Mouse (Mus musculus) cerebellum, adult 11 months (tissue): Measurements from ENCODE around the gene Alg9.

Experiments
- DNase-seq: peaks from one replicate; pipeline ENCODE4 v3.0.0; 2022

Gene Alg9

DNA sequence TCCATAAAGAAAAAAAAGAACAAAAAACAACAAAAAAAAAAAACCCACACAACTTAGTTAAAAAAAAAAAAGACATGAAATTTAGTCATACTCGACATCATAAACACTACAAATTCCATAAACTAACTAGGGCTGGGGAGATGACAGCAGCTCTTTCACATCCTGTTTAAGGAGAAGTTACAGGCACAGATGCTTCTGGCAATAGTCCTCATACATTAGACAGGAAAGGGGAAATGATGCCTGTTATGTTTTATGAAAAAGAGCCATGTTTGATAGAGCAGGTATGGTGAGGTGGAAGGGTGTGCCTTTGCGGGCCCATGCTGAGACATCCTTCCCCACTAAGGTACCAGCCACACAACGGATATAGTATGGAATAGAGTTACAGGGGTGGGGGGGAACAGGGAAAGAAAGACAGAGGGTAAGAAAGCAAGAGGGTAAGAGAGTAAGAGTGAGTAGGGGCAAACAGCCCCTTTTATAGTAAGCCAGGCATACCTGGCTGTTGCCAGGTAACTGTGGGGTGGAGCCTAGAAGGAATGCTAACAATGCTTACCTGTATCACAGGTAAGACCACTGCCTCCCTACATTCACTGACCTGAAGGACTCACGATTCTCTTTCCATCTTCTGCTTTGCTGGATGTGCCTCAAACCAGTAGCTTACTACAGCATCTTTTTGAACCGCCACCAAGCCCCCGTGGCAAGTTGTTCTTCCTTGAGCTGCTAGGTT, 13.1 kb upstream of the Alg9 start:
- DNase-seq: no peak

DNA sequence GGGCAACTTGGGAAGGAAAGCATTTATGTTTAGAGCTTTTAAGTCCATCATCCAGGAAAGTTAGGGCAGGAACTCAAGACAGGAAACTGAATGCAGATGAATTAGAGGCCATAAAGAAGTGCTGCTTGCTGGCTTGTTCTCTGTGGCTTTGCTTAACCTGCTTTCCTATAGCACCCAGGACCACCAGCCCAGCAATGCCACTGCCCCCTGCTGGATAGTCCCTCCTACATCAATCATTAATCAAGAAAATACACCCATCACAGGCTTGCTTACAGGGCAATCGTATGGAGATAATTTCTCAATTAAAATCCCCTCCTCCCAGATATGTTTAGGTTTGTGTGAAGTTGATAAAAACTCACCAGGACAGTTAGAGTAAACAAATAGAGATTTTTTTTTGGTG, 11.5 kb upstream of the Alg9 start:
- no peak for DNase-seq

DNA sequence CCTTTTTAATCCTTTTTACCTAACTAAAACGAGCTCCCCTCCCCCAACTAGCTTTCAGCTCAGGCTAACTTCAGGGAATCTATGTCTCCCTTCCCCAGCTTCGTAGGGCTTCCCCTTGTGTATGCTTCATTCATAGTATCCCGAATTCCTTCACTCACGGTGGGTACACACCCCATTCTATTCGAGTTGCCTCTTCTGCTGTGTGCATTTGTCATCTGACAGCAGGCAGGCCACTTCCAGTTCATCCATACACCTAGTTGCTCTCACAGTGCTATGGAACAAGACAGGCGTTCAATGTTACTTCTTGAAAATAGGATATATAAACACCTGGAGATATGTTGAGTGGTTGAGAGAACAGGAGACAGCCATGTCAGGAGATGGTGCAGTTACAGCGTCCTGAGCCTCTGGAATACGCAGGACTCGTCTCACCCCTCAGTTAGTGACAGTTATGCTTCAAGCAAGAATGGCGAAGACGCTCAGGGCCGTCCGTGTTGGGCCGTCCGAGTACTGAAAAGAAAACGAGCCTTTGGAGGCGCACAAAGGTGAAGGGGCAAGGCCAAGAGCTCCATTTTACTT, 7.2 kb upstream of the Alg9 start:
- DNase-seq: no peak

DNA sequence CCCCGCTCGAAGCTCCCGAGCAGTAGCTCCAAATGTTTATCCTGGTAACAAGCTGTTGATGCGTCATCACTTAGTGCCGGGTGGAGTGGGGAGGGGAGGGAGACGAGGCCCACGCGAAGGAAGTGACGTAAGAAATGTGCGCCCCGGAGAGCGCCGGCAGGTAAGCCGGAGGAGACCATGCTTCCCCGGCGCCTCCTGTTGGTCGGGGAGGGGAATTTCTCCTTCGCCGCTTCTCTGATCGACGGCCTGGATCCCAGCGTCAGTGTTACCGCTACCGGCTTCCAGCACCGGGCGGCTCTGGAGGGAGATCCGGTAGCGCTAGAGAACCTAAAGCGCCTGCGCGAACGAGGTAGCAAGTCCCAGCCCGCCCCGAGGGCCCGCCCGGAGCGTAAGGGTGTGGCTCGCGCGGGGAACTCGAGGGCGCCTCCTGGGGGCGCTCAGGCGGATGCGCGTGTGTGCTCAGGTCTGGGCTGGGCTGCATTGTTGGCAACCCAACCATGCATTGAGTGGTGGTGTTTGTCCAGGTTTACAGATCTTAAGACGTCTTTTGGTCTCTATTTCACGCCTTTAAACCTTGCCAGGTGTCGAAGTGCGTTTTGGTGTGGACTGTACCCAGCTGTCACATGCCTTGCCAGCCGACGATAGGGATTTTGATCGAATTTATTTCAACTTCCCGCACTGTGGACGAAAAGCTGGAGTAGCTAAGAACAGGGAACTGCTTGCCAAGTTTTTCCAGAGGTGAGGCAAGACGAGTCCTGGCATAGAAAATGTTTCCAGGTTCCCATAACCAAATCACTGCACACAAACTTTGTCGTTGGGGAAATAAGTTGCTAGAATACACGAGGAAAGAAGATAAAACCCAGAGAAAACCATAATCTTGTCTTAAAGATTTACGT, 6.5 kb upstream of the Alg9 start, which contains the start of gene Fdxacb1:
Gene Fdxacb1 (plus strand): TSS at position 130 of the 896 bp plus-strand sequence.
- peak; percentile 98 for DNase-seq

DNA sequence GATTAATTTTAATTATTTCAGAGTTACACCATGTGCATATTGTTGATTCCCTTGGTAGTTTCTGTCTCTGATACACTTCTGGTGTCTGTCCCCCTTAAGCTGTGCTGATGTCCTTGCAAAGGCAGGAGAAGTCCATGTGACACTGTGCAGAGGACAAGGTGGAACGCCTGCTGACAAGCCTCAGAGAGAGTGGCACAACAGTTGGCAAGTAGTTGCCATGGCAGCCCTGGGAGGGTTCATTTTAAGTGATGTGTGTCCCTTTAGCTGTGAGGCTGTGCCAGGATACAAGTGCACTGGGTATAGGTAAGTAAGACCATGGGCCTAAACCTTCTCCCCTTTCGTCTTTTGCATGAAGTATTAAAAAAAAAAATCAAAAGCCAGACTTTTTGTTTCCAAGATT, 4.8 kb upstream of the Alg9 start:
- DNase-seq: no peak

DNA sequence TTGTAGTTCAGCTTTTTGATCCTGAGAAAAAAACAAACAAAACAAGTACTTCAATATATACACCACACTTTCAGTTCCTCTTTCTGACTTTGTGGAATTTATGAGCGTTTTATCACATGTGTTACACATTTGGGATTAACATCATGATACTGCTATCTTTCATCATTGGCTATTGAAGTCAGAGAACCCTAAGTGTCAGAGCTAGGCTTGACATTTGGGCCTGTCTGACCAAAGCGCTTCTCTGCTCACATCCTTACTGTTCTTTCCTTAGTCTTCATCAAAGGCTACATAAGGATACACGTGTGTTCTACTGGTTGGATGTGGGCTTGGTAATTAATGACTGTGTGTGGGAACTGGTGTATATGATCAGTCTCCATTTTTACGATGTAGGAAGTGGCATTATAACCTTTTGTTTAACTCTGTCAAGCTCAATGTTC, 775 bp upstream of the Alg9 start:
- DNase-seq: no peak

DNA sequence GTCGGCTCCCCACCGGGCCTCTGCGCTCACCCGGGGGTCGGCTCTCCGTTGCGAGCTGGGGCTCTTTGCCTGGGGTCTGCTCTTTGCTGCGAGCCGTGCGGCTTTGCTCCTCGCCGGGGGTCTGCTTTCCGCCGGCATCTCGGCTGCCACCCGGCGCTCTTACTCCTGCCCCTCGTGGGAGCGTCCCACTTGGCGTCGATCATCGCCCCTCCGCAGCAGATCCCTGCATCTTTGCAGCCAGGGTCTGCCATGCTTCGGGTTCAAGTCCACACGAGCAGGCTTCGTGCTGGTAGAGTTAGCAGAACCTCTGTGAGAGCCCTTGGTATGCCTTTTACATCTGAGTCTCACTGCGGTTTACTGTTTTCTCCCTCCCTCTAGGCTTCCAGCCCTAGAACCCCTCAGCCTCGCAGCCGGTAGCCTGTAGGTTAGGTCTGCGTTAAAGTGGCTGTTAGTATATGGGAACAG, 875 bp downstream of the Alg9 start:
- DNase-seq: no peak

DNA sequence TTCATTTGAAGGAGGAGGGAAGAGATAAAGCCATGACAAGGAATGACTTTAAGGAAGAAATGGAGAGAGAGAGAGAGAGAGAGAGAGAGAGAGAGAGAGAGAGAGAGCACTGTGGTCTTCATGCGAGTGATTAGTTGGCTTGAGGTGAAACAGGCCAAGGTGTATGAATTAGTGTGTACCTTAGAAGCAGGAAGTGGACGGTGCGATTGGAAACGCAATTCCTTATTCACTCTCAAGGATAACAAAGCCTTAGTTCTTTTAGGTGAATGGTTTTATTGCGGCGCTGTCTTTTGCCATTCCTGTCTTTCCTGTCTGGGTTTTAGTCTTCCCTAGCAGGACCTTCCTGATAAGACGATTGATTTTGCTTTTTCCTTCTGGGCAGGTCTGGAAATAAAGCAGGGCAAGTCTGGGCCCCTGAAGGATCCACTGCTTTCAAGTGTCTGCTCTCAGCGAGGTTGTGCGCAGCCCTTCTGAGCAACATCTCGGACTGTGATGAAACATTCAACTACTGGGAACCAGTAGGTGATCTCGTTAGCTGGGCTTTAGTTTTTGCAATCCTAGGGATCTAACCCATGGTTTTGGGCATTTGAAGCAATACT, 1.4 kb downstream of the Alg9 start:
- DNase-seq: no peak

DNA sequence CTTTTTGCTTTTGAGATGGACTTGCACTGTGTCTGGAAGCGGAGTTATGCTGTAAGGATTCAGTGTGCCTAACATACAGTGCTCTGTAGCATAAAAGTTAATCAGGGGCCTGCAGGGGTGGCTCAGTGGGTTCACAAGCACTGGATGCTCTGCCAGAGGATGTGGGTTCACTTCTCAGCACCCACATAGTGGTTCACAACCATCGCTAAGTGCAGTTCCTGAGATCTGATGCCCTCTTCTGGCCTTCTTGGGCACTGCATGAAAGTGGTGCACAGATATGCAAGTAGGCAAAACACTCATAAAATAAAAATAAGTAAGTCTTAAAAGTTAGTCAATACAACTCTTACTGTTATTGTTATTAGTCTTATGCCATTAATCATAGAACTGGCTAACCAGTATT, 7.3 kb downstream of the Alg9 start:
- no peak for DNase-seq

DNA sequence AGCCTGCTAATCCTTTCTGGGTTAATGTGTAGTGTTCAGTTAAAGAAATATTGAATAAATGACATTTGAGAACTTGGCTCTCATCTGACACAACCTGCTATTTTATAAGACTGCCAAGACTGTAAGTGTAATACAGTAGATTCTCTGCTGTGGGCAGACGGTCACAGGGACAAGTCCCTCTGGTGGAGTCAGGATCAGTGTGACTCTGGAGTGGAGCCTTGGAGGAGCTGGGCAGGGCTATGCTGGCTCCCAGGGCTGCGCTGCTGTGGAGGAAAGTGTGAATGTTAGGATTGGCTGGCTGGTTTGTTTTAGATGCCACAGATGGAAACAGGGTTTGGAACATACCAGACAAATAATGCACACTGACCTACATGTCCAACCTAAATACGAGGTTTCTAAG, 20.4 kb downstream of the Alg9 start:
- DNase-seq: no peak

DNA sequence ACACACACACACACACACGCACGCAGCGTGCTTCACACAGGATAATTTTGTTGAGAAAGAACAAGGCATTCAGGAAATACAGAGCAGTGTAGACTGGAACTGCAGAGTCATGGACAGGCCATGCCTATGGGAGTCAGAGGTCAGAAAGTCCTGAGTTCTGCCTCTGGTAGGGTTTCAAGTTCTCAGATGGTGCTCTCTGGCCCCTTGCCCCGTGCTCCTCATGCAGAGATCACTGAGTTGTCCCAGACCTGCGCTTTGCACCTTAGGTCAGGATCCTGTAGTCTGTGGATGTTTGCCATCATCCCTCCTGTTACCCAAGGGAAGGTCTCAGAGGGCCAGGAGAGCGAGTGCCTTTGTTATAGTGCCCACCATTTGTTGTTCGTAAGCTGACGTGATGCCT, 22.0 kb downstream of the Alg9 start:
- no peak for DNase-seq

DNA sequence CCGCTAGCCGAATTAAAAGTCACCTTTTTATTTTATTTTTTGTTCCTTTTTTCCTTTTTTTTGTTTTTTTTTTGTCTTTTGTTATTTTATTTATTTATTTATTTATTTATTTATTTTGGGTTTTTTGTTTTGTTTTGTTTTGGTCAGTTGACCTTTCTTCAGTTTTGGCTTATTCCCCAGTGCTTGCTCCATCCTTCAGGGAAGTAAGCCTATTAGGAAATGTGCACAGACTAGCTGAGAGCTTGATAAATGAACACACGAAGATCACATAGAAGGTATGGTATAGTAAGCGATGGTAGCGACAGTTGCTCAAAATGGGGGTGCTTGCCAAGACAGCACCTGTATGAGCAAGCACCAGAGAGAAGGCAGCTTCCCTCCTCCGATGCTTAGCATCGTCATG, 22.8 kb downstream of the Alg9 start:
- DNase-seq: no peak

DNA sequence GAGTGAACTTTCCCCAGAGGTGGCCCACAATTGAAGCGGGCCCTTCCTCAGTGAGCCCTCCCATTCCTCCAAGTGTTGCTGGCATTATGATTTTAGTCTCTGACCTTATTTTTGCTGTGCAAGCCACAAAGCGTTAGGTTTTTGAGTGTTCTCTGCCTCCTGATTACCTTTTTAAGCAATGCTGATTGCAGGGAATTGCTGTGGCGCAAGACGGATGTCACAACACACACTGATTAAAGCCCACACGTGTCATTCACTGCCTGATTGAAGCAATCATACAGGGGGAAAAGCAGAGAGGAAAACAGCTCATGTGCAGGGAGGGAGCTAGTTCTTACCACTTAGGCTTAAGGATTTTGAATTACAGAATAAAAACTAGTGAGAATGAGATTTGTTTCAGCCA, 23.5 kb downstream of the Alg9 start:
- no peak for DNase-seq

DNA sequence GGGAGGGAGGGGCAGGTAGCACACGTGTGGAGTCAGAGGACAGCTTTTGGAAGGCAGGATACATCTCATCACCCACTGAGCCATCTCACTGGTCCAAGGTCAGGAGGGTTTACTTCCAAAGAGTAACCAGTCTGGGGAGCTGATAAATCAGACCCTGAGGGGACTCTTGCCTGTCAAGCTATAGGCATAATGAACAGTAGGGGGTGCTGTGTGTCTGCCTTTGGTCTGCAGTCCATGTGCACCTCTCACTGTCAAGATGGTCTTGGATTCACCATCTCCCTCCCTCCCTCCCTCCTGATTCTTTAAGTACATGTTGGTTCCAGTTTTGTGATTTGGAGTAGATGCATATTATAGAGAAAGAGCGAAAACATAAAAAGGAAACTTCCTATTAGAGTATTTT, 26.2 kb downstream of the Alg9 start:
- DNase-seq: no peak

DNA sequence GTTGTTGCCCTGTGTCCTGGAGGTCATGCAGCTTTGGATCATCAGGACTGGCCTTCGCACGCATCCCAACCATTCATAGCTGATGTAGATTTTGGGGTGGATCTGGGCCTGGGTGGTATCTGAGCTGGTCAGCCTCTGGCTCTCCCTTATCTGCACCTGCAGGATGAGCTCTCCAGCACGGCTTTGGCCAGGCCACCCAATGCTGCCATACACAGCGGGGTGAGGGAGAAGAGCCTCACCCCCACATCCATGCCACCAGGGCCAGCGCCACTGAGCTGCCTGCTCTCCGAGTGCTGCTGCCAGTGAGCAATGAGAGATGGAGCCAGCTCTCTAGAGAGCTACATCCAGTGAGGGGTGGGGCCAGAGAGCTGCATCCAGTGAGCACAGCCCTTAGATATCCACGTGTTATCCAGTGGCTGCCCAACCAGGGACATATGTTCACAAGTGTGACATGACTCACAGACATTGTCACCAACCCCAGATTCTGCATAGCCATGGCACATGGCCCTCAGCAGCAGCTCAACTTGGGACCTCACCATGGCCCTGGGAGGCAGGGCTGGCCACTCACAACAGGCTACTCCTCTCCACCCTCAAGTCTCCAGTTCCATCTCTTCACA, 28.3 kb downstream of the Alg9 start:
- no peak for DNase-seq

DNA sequence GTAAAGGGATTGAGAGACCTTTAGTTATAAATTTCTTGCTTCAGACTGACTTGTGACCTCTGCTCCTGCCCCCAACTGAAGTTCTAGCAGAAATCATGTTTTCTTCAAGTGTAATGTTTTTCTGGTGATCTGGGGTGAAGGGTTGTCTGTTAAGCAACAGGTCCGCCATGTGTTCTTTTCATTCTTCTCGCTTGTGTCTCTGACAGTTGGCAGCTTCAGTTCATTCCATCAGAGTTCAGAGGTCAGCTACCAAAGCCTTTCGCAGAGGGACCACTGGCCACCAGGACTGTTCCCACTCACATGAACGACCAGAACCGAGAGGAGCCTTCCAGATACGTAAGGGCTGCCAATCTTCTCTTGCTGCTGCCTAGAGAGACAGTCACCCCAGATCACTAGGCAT, 33.7 kb downstream of the Alg9 start:
- DNase-seq: no peak

DNA sequence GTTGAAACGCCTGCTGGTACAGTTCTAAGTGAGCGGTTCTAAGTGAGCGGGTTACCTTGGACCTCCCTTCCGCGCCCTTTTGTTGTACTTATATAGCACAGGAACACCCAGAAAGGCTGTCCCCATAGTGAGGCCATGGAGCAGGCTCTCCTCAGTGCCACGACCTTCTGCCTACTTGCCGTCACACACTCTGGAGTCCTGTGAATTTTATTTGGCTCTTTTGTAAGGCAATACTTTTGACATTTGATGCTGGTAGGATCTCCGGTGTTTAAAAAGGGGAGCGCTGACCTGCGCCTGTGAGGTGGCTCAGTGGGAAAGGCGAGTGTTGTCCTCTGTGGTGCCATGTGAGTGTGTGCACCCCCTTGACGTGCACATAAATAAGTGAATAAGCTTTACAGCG, 34.3 kb downstream of the Alg9 start:
- no peak for DNase-seq

DNA sequence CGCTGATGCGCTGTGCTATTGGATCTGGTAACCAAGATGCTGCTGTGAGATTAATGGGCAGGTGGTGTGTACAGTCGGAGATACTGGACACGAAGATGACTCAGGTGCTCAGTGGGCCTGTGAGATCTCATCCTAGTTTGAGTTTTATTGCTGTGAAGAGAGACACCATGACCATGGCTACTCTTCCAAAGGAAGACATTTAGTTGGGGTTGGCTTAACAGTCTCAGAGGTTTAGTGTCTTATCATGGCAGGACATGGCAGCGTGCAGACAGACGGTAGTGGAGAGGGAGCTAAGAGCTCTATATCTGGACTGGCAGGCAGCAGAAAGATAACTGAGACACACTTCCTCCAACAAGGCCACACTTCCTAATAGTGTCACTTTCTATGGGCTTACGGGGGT, 36.4 kb downstream of the Alg9 start:
- no peak for DNase-seq

DNA sequence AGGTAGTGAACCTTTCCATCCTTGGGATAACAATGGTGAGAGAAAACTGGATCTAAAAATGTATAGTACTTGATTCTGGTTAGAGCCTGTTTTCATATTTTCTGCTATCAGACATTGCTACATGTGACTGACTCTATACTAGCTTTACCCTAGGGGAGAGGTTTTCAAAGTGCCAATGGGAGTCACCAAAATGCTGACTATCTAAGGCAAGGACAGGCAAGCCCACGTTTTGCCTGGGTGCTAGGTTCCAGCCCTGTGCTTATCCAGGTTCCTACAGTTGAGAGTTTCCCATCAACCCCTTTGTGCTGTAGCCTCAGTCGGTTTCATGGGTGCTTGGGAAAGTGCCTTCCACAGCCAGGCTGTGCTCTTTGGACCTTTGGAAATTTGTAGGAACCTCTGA, 36.9 kb downstream of the Alg9 start:
- DNase-seq: no peak

DNA sequence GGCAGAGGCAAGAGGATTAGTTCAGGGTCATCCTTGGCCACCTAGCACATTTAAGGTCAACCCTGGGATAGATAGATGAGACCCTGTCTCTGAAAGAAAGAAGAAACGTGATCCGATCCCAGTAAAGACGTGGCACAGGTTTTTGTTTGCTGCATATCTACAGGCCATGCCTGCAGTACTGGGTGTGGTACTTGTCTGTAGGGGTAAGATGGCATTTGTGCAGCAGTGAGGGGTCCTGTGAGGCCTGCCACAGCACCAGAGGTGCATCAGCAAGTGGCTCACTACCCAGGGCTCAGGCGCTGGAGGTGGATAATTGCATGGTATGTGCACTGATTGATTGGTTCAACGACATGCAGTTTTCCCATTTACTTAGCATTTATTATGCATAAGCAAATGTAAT, 39.0 kb downstream of the Alg9 start:
- no peak for DNase-seq

DNA sequence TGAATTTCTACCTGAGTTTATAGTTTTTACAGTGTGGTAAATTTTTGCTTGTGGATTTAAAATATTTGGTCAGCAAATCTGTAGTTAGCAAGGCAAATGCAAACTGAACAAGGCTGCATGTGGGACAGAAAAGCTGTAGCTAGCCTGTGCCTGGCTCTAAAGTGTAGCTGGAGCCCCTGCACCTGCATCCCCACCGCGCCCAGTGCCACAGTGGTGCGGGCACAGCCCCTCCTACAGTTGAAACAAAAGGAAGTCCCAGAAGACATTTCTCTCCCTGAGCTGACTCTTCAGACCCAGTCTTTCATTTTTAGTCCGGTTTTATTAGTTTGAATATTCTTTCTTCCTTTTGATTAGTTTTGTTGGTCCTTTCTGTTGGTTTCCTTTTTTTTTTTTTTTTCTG, 40.8 kb downstream of the Alg9 start:
- DNase-seq: no peak

DNA sequence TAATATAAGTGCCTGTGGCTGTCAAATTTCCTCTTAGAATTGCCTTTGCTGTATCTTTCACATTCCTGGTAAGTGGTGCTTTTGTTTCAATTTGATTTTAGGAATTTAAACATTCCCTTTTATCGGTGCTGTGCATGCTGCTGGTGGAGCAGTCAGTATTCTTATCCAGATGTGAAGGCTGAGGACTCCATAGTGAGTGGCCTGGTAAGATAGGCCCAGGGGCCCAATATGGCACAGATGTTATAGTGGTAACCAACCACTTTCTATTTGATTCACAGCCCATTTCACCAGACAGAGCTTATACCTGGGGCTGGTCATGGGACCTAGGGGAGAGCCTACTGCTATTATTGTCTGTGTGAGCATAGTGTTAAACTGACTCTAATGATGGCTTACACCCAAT, 41.7 kb downstream of the Alg9 start:
- DNase-seq: no peak

DNA sequence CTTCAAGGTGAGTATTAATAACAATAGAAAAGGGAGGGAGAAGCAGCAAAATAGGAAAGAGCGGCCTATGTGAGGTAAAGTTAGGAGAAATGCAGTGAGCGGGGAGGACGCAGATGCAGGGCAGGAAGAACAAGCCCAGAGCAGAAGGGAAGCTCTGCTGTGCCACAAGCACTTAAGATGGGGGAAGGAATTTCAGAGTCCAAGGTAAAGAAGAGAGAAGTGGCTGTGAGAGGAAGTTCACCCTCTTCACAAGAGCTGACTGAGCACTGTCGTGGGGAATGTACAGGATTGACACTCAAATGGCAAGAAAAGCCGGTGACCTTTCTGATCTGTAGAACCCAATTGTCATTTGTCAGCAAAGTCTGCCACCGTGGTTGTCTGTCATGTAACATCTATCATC, 43.2 kb downstream of the Alg9 start:
- DNase-seq: no peak
